Mouse (Mus musculus): ENCODE results near the gene Hacd2. TPM values are rescaled to one million over a fixed set of nuclear protein-coding genes. Genes with fewer than 3 reads are reported as not detected.

Hacd2 gene
- polyA plus RNA-seq, 1 experiment from 2014 or later: 49.1 TPM

- no peak overlapping the region for H3K4me3 ChIP-seq (replicated peaks)
- 86% methylated on average over 6 of the region's 6 CpGs for WGBS
- H3K36me3 ChIP-seq: peaks cover 9% of the 10 kb centered on the region
- no peaks in the 10 kb centered on the region for H3K9me3 ChIP-seq (replicated peaks)
- no peak overlapping the region for H3K27ac ChIP-seq (replicated peaks)
- no peak for ATAC-seq (ENCODE audit: low FRiP score)
- no peak overlapping the region for H3K9ac ChIP-seq (replicated peaks)
- H3K27me3 ChIP-seq (replicated peaks): no peaks in the 10 kb centered on the region
- H3K4me1 ChIP-seq: peaks cover 8% of the 10 kb centered on the region
- no peak overlapping the region for H3K4me2 ChIP-seq
Measured at GRCm38 (mm10) chr16:35107985-35108384, 85.8 kb downstream of the Hacd2 start.

- H3K9me3 ChIP-seq (replicated peaks): no peaks in the 10 kb centered on the region
- no peak for ATAC-seq (ENCODE audit: low FRiP score)
- H3K4me3 ChIP-seq (replicated peaks): no peak overlapping the region
- H3K36me3 ChIP-seq: peaks cover 9% of the 10 kb centered on the region
- no peak overlapping the region for H3K9ac ChIP-seq (replicated peaks)
- H3K27ac ChIP-seq (replicated peaks): no peak overlapping the region
- WGBS: 49% methylated on average over 8 of the region's 8 CpGs
- no peaks in the 10 kb centered on the region for H3K27me3 ChIP-seq (replicated peaks)
- H3K4me2 ChIP-seq: no peak overlapping the region
- H3K4me1 ChIP-seq: peaks cover 8% of the 10 kb centered on the region
Measured at GRCm38 (mm10) chr16:35109156-35109555, 86.9 kb downstream of the Hacd2 start.

GRCm38 (mm10) chr16:35109656-35110291, 87.5 kb downstream of the Hacd2 start:
- Histone ChIP-seq H3K27ac (replicated peaks) (no peak overlapping the region), H3K9ac (replicated peaks) (no peak overlapping the region), H3K4me1 (peaks cover 8% of the 10 kb centered on the region), H3K36me3 (peaks cover 9% of the 10 kb centered on the region), H3K9me3 (replicated peaks) (no peaks in the 10 kb centered on the region), H3K4me2 (no peak overlapping the region), H3K4me3 (replicated peaks) (no peak overlapping the region), H3K27me3 (replicated peaks) (no peaks in the 10 kb centered on the region)
- no peak for ATAC-seq (ENCODE audit: low FRiP score)
- 32% methylated on average over 7 of the region's 7 CpGs for WGBS

- Histone ChIP-seq H3K27ac (replicated peaks) (0 out of 2 replicates have a peak overlapping the region, but pooled peaks have one; percentile 41), H3K9ac (replicated peaks) (peak overlapping the region; percentile 41; the same call in 1 of the 2 replicates), H3K4me3 (replicated peaks) (0 out of 2 replicates have a peak overlapping the region, but pooled peaks have one; percentile 14), H3K4me1 (peaks cover 8% of the 10 kb centered on the region), H3K36me3 (peaks cover 9% of the 10 kb centered on the region), H3K4me2 (peak overlapping the region; percentile 55), H3K9me3 (replicated peaks) (no peaks in the 10 kb centered on the region), H3K27me3 (replicated peaks) (no peaks in the 10 kb centered on the region)
- peak; percentile 91 for ATAC-seq (ENCODE audit: low FRiP score)
- WGBS: 22% methylated on average over 10 of the region's 10 CpGs
Measured at GRCm38 (mm10) chr16:35110410-35111142, 88.3 kb downstream of the Hacd2 start.

GRCm38 (mm10) chr16:35111143-35111620, 89.0 kb downstream of the Hacd2 start:
- Histone ChIP-seq H3K4me3 (replicated peaks) (no peak overlapping the region), H3K27me3 (replicated peaks) (no peaks in the 10 kb centered on the region), H3K4me1 (peaks cover 8% of the 10 kb centered on the region), H3K9me3 (replicated peaks) (no peaks in the 10 kb centered on the region), H3K36me3 (peaks cover 9% of the 10 kb centered on the region), H3K9ac (replicated peaks) (no peak overlapping the region), H3K4me2 (no peak overlapping the region), H3K27ac (replicated peaks) (0 out of 2 replicates have a peak overlapping the region, but pooled peaks have one; percentile 41)
- peak; percentile 39; the same call in 1 of the 2 replicates for ATAC-seq (ENCODE audit: low FRiP score)
- WGBS: 68% methylated on average over 8 of the region's 8 CpGs

GRCm38 (mm10) chr16:35113496-35113895, 91.3 kb downstream of the Hacd2 start:
- no peak overlapping the region for H3K27ac ChIP-seq (replicated peaks)
- H3K4me3 ChIP-seq (replicated peaks): no peak overlapping the region
- no peaks in the 10 kb centered on the region for H3K36me3 ChIP-seq
- H3K9ac ChIP-seq (replicated peaks): no peak overlapping the region
- H3K9me3 ChIP-seq (replicated peaks): no peaks in the 10 kb centered on the region
- H3K4me2 ChIP-seq: no peak overlapping the region
- WGBS: 89% methylated on average over 5 of the region's 5 CpGs
- ATAC-seq (ENCODE audit: low FRiP score): no peak
- H3K4me1 ChIP-seq: peaks cover 8% of the 10 kb centered on the region
- no peaks in the 10 kb centered on the region for H3K27me3 ChIP-seq (replicated peaks)

GRCm38 (mm10) chr16:35116328-35116956, 94.2 kb downstream of the Hacd2 start:
- Histone ChIP-seq H3K36me3 (no peaks in the 10 kb centered on the region), H3K27me3 (replicated peaks) (no peaks in the 10 kb centered on the region), H3K9ac (replicated peaks) (no peak overlapping the region), H3K4me1 (no peaks in the 10 kb centered on the region), H3K4me2 (no peak overlapping the region), H3K9me3 (replicated peaks) (no peaks in the 10 kb centered on the region; the same call in 1 of the 2 replicates), H3K27ac (replicated peaks) (no peak overlapping the region), H3K4me3 (replicated peaks) (no peak overlapping the region)
- ATAC-seq (ENCODE audit: low FRiP score): no peak
- WGBS: 83% methylated on average over 7 of the region's 7 CpGs

GRCm38 (mm10) chr16:35117436-35117835, 95.2 kb downstream of the Hacd2 start:
- ATAC-seq (ENCODE audit: low FRiP score): no peak
- H3K4me1 ChIP-seq: no peaks in the 10 kb centered on the region
- no peaks in the 10 kb centered on the region for H3K36me3 ChIP-seq
- no peaks in the 10 kb centered on the region; the same call in 1 of the 2 replicates for H3K9me3 ChIP-seq (replicated peaks)
- no peaks in the 10 kb centered on the region for H3K27me3 ChIP-seq (replicated peaks)
- H3K4me3 ChIP-seq (replicated peaks): no peak overlapping the region
- no peak overlapping the region for H3K9ac ChIP-seq (replicated peaks)
- no peak overlapping the region for H3K4me2 ChIP-seq
- 61% methylated on average over 7 of the region's 7 CpGs for WGBS
- H3K27ac ChIP-seq (replicated peaks): no peak overlapping the region

- H3K4me3 ChIP-seq (replicated peaks): no peak overlapping the region
- H3K27ac ChIP-seq (replicated peaks): no peak overlapping the region
- no peaks in the 10 kb centered on the region for H3K27me3 ChIP-seq (replicated peaks)
- no peak overlapping the region for H3K4me2 ChIP-seq
- ATAC-seq (ENCODE audit: low FRiP score): no peak
- WGBS: 87% methylated on average over 4 of the region's 4 CpGs
- no peaks in the 10 kb centered on the region for H3K36me3 ChIP-seq
- H3K9ac ChIP-seq (replicated peaks): no peak overlapping the region
- H3K9me3 ChIP-seq (replicated peaks): no peaks in the 10 kb centered on the region; the same call in 1 of the 2 replicates
- H3K4me1 ChIP-seq: no peaks in the 10 kb centered on the region
Measured at GRCm38 (mm10) chr16:35120603-35121002, 98.4 kb downstream of the Hacd2 start.

GRCm38 (mm10) chr16:35127270-35127669, 105.0 kb downstream of the Hacd2 start:
- Histone ChIP-seq H3K4me1 (no peaks in the 10 kb centered on the region), H3K27ac (replicated peaks) (no peak overlapping the region), H3K27me3 (replicated peaks) (no peaks in the 10 kb centered on the region), H3K4me2 (no peak overlapping the region), H3K9ac (replicated peaks) (no peak overlapping the region), H3K9me3 (replicated peaks) (no peaks in the 10 kb centered on the region), H3K4me3 (replicated peaks) (no peak overlapping the region), H3K36me3 (no peaks in the 10 kb centered on the region)
- WGBS: 93% methylated on average over 5 of the region's 5 CpGs
- no peak for ATAC-seq (ENCODE audit: low FRiP score)

- Histone ChIP-seq H3K9ac (replicated peaks) (no peak overlapping the region), H3K27ac (replicated peaks) (no peak overlapping the region), H3K27me3 (replicated peaks) (peaks cover 5% of the 10 kb centered on the region; the same call in 1 of the 2 replicates), H3K4me3 (replicated peaks) (no peak overlapping the region), H3K4me2 (no peak overlapping the region), H3K36me3 (no peaks in the 10 kb centered on the region), H3K9me3 (replicated peaks) (no peaks in the 10 kb centered on the region), H3K4me1 (no peaks in the 10 kb centered on the region)
- WGBS: 81% methylated on average over 3 of the region's 3 CpGs
- no peak for ATAC-seq (ENCODE audit: low FRiP score)
Measured at GRCm38 (mm10) chr16:35130172-35130571, 107.9 kb downstream of the Hacd2 start.
